Mouse (Mus musculus) thymus, postnatal 4 days (tissue): ENCODE results near the gene Kalrn.

ENCODE experiments used
- DNase-seq: peaks from one replicate; pipeline ENCODE4 v3.0.0; 2021

Kalrn gene

GRCm38 (mm10) chr16:34058611-34059010 lies 514.7 kb downstream of the Kalrn start:
- DNase-seq = no peak

GRCm38 (mm10) chr16:34057464-34057863 lies 515.9 kb downstream of the Kalrn start:
- DNase-seq = no peak

GRCm38 (mm10) chr16:34056418-34057111 lies 516.8 kb downstream of the Kalrn start:
- DNase-seq = no peak

- no peak for DNase-seq
Observed at GRCm38 (mm10) chr16:34050090-34050489, 523.2 kb downstream of the Kalrn start.

- no peak for DNase-seq
Observed at GRCm38 (mm10) chr16:34049361-34049760, 524.0 kb downstream of the Kalrn start.

- DNase-seq = no peak
Observed at GRCm38 (mm10) chr16:34048232-34048631, 525.1 kb downstream of the Kalrn start.

- no peak for DNase-seq
Observed at GRCm38 (mm10) chr16:34047543-34047942, 525.8 kb downstream of the Kalrn start.

GRCm38 (mm10) chr16:34047006-34047360 lies 526.3 kb downstream of the Kalrn start:
- DNase-seq = no peak

- no peak for DNase-seq
Observed at GRCm38 (mm10) chr16:34046268-34047005, 526.9 kb downstream of the Kalrn start.

GRCm38 (mm10) chr16:34044539-34044938 lies 528.8 kb downstream of the Kalrn start:
- DNase-seq = no peak

GRCm38 (mm10) chr16:34043048-34043795 lies 530.1 kb downstream of the Kalrn start:
- DNase-seq = no peak

GRCm38 (mm10) chr16:34042586-34042985 lies 530.7 kb downstream of the Kalrn start:
- no peak for DNase-seq

- no peak for DNase-seq
Observed at GRCm38 (mm10) chr16:34040276-34040675, 533.1 kb downstream of the Kalrn start.

GRCm38 (mm10) chr16:34039736-34040135 lies 533.6 kb downstream of the Kalrn start:
- DNase-seq = no peak

GRCm38 (mm10) chr16:34036327-34037047 lies 536.8 kb downstream of the Kalrn start:
- DNase-seq = no peak

- no peak for DNase-seq
Observed at GRCm38 (mm10) chr16:34035780-34036179, 537.6 kb downstream of the Kalrn start.

GRCm38 (mm10) chr16:34034267-34034666 lies 539.1 kb downstream of the Kalrn start:
- DNase-seq = no peak

GRCm38 (mm10) chr16:34032011-34032645 lies 541.2 kb downstream of the Kalrn start:
- no peak for DNase-seq

- DNase-seq = no peak
Observed at GRCm38 (mm10) chr16:34031565-34031964, 541.8 kb downstream of the Kalrn start.

- DNase-seq = no peak
Observed at GRCm38 (mm10) chr16:34030379-34030778, 543.0 kb downstream of the Kalrn start.

GRCm38 (mm10) chr16:34029790-34030189 lies 543.5 kb downstream of the Kalrn start:
- no peak for DNase-seq

GRCm38 (mm10) chr16:34017241-34017640 lies 556.1 kb downstream of the Kalrn start:
- no peak for DNase-seq
